ENCODE assay signal across 9 mouse cellular contexts in genomic region chr5:121815067-121815466, GRCm38 (mm10). TPM values are rescaled to one million over a fixed set of nuclear protein-coding genes. Genes with fewer than 3 reads are reported as not detected.
DNase-seq lines count a peak whose midpoint lies in the region; ATAC-seq and TF ChIP-seq lines count a peak whose summit lies in the region.
"Had no signal": no experiment of that assay in that cellular context is flagged by ENCODE, and none has a peak within 500 bp of the region (broad histone marks: within the 10 kb centered on the region; RNA-seq: fewer than 3 reads in every experiment).

No protein-coding gene starts in this region.

- ATAC-seq in neural tube, embryonic 15.5 days (ENCODE audit: low FRiP score), result no peak

- peak; percentile 48 for TF ChIP-seq RAD21 in MEL (IDR thresholded peaks at IDR 0.05; ENCODE audit: low read depth, low read length)

- H3K4me1 ChIP-seq in MEL (ENCODE audit: control insufficient read depth in 1 of 2, insufficient read depth in 2 of 2, low read length in 2 of 2), result no peaks in the 10 kb centered on the region
- no peaks in the 10 kb centered on the region for H3K4me1 ChIP-seq in neural tube, embryonic 15.5 days

- TF ChIP-seq CTCF in MEL (IDR thresholded peaks at IDR 0.05 in 2 of 3, conservative IDR thresholded peaks at IDR 0.05 in 1 of 3; ENCODE audit: control insufficient read depth in 1 of 3, insufficient read depth in 1 of 3, low read depth in 2 of 3, low read length in 3 of 3, poor library complexity in 1 of 3, severe bottlenecking in 1 of 3), result peak; percentile 27 to 71 (median 57)

- no peak for TF ChIP-seq EP300 in MEL (IDR thresholded peaks at IDR 0.05; ENCODE audit: low read depth in 1 of 2, low read length in 2 of 2)

- H3K27ac ChIP-seq in MEL (ENCODE audit: control insufficient read depth, low read depth, low read length), result no peak overlapping the region
- no peak overlapping the region for H3K27ac ChIP-seq in neural tube, embryonic 15.5 days (replicated peaks)

- DNase-seq in left cerebral cortex, adult 11 months (ENCODE audit: low spot score), result peak; percentile 58
- DNase-seq in left cerebral cortex, postnatal 36 days (ENCODE audit: low spot score in 2 of 2), result no peak
- peak; percentile 67 for DNase-seq in MEL (ENCODE audit: low read depth, low spot score)
- DNase-seq in cerebellum, adult 18-20 months, result peak; percentile 79 to 82
- peak; percentile 73 to 79 for DNase-seq in heart, postnatal 14 days
- DNase-seq in layer of hippocampus, adult 9-10 months (ENCODE audit: low spot score), result peak; percentile 59

- no peaks in the 10 kb centered on the region for H3K27me3 ChIP-seq in MEL (ENCODE audit: control insufficient read depth in 1 of 2, insufficient read depth in 2 of 2, low read length in 2 of 2)
- no peaks in the 10 kb centered on the region for H3K27me3 ChIP-seq in myocyte (ENCODE audit: control insufficient read depth, insufficient read depth, insufficient read length)
- no peaks in the 10 kb centered on the region for H3K27me3 ChIP-seq in neural tube, embryonic 15.5 days (replicated peaks)
- H3K27me3 ChIP-seq: embryonic facial prominence, embryonic 15.5 days had no signal

- no peak overlapping the region for H3K9ac ChIP-seq in MEL (ENCODE audit: control insufficient read depth, low read depth, low read length, poor library complexity, severe bottlenecking)
- H3K9ac ChIP-seq in neural tube, embryonic 15.5 days (replicated peaks), result no peak overlapping the region
- H3K9ac ChIP-seq: embryonic facial prominence, embryonic 15.5 days had no signal

- intact Hi-C loops in left cerebral cortex, postnatal 36 days (cut with DNase I), result loop anchor here (2.0 kb wide), 1 partner anchor 22 kb away; the partner anchor contains the start of gene Sh2b3
- intact Hi-C loops in heart, postnatal 14 days (cut with DNase I), result loop anchor here (1.0 kb wide), 1 partner anchor 27 kb away; no protein-coding TSS in a partner anchor

- no peak overlapping the region for H3ac ChIP-seq in myocyte (ENCODE audit: control insufficient read depth, insufficient read length)

- H3K4me2 ChIP-seq in myocyte (ENCODE audit: low read depth), result no peak overlapping the region
- H3K4me2 ChIP-seq in neural tube, embryonic 15.5 days, result no peak overlapping the region
- H3K4me2 ChIP-seq: embryonic facial prominence, embryonic 15.5 days had no signal

- H3K4me3 ChIP-seq in MEL (ENCODE audit: control insufficient read depth in 1 of 2, insufficient read depth in 1 of 2, low read depth in 2 of 2, low read length in 2 of 2) (no peak overlapping the region), myocyte (no peak overlapping the region)
- H3K4me3 ChIP-seq in neural tube, embryonic 15.5 days (replicated peaks), result no peak overlapping the region
- H3K4me3 ChIP-seq: embryonic facial prominence, embryonic 15.5 days had no signal

- WGBS in neural tube, embryonic 15.5 days, result 66% methylated on average over 3 of the region's 3 CpGs

- H3K79me2 ChIP-seq in MEL (ENCODE audit: control insufficient read depth, insufficient read depth, low read length, poor library complexity), result no peaks in the 10 kb centered on the region
- H3K79me2 ChIP-seq in myocyte (ENCODE audit: control insufficient read depth, insufficient read depth), result peaks cover 9% of the 10 kb centered on the region

- no peaks in the 10 kb centered on the region for H3K9me3 ChIP-seq in MEL (replicated peaks; ENCODE audit: insufficient read depth, low read length)
- H3K9me3 ChIP-seq in neural tube, embryonic 15.5 days (replicated peaks), result no peaks in the 10 kb centered on the region
- H3K9me3 ChIP-seq: embryonic facial prominence, embryonic 15.5 days had no signal

- peaks cover 0 to 7% of the 10 kb centered on the region in 2 experiments; a peak in 1 of 4 replicates for H3K36me3 ChIP-seq in MEL (ENCODE audit: control insufficient read depth in 1 of 2, insufficient read depth in 2 of 2, low read length in 2 of 2)
- peaks cover 65% of the 10 kb centered on the region for H3K36me3 ChIP-seq in myocyte (ENCODE audit: control insufficient read depth, insufficient read depth)
- peaks cover 84% of the 10 kb centered on the region for H3K36me3 ChIP-seq in neural tube, embryonic 15.5 days

- no peak for TF ChIP-seq POLR2A in MEL (IDR thresholded peaks at IDR 0.05; ENCODE audit: control insufficient read depth in 1 of 2, insufficient read depth in 1 of 2, low read depth in 1 of 2, low read length in 2 of 2, poor library complexity in 1 of 2)
- peak; percentile 47 for TF ChIP-seq POLR2A in myocyte (IDR thresholded peaks at IDR 0.05; ENCODE audit: insufficient read length, low read depth)

TF ChIP-seq in MEL, 35 proteins besides CTCF, POLR2A, EP300 and RAD21:
- TF ChIP-seq SMC3 (IDR thresholded peaks at IDR 0.05; ENCODE audit: low read depth, low read length), result peak; percentile 52
- TF ChIP-seq ZC3H11A (IDR thresholded peaks at IDR 0.05; ENCODE audit: low read depth, low read length), result peak; percentile 17; the same call in 1 of the 2 replicates
- no peak for TF ChIP-seq UBTF (IDR thresholded peaks at IDR 0.05; ENCODE audit: borderline replicate concordance, insufficient read depth, low read depth, low read length)
TF ChIP-seq in MEL: peak in this region for 2.

TF ChIP-seq in myocyte, 11 proteins besides CTCF, POLR2A, EP300 and RAD21:
- no peak for TF ChIP-seq MAX (IDR thresholded peaks at IDR 0.05; ENCODE audit: low read depth)
- peak; percentile 54 for TF ChIP-seq POLR2AphosphoS2 (IDR thresholded peaks at IDR 0.05; ENCODE audit: insufficient read length, low read depth)
- TF ChIP-seq MYOD1 (IDR thresholded peaks at IDR 0.05; ENCODE audit: control insufficient read depth in 1 of 3, insufficient read length in 2 of 3, low read depth in 2 of 3), result no peak
- TF ChIP-seq USF1 (IDR thresholded peaks at IDR 0.05; ENCODE audit: low read depth), result no peak

RNA-seq across cellular contexts. Expression of gene Sh2b3, which starts 22.4 kb away (rescaled TPM):
- 10 to 100 TPM; 22.0 to 22.5 TPM for total RNA-seq in left cerebral cortex, postnatal 36 days (2021)
- total RNA-seq in MEL (2012; rRNA removed), result 14.0 and 18.1 TPM in 2 replicates
- polyA plus RNA-seq in MEL (2012; ENCODE audit: insufficient read depth in 1 of 2, insufficient read length in 2 of 2, low read depth in 1 of 2, low replicate concordance in 2 of 2, missing spikeins in 1 of 2) (10 to 100 TPM in 1 of 2 experiments, not detected in 1; 43.2 TPM), myocyte (2012; fragmentation: generic; extraction: Trizol) (37.4 TPM)
- 10 to 100 TPM; 31.8 to 33.6 TPM for total RNA-seq in heart, postnatal 14 days (2021)
- polyA plus RNA-seq in neural tube, embryonic 15.5 days (2015; fragmentation: Nextera tagmentation; extraction: Ambion mirVana), result 7.5 and 9.4 TPM in 2 replicates

RNA-seq across cellular contexts. Expression of gene Pheta1, which starts 33.7 kb away (rescaled TPM):
- total RNA-seq in left cerebral cortex, postnatal 36 days (2021), result 10 to 100 TPM in 1 of 2 experiments, 1 to 10 TPM in 1; 9.1 to 11.4 TPM
- 6.6 and 8.1 TPM in 2 replicates for total RNA-seq in MEL (2012; rRNA removed)
- polyA plus RNA-seq in MEL (2012; ENCODE audit: insufficient read depth in 1 of 2, insufficient read length in 2 of 2, low read depth in 1 of 2, low replicate concordance in 2 of 2, missing spikeins in 1 of 2) (1 to 10 TPM in 1 of 2 experiments, not detected in 1; 8.8 TPM), myocyte (2012; fragmentation: generic; extraction: Trizol) (9.8 TPM)
- total RNA-seq in heart, postnatal 14 days (2021), result 10 to 100 TPM; 13.2 to 13.6 TPM
- polyA plus RNA-seq in neural tube, embryonic 15.5 days (2015; fragmentation: Nextera tagmentation; extraction: Ambion mirVana), result 33.0 and 34.7 TPM in 2 replicates

Comparison
In these comparisons a context has a peak if more than half of its experiments do, and no peak if none do; other contexts are left out.
1. DNase-seq: peak in left cerebral cortex, adult 11 months (single experiment), MEL (single experiment), cerebellum, adult 18-20 months (2 of 2), heart, postnatal 14 days (2 of 2) and layer of hippocampus, adult 9-10 months (single experiment); none in left cerebral cortex, postnatal 36 days (0 of 2).